In the genomic region with DNA sequence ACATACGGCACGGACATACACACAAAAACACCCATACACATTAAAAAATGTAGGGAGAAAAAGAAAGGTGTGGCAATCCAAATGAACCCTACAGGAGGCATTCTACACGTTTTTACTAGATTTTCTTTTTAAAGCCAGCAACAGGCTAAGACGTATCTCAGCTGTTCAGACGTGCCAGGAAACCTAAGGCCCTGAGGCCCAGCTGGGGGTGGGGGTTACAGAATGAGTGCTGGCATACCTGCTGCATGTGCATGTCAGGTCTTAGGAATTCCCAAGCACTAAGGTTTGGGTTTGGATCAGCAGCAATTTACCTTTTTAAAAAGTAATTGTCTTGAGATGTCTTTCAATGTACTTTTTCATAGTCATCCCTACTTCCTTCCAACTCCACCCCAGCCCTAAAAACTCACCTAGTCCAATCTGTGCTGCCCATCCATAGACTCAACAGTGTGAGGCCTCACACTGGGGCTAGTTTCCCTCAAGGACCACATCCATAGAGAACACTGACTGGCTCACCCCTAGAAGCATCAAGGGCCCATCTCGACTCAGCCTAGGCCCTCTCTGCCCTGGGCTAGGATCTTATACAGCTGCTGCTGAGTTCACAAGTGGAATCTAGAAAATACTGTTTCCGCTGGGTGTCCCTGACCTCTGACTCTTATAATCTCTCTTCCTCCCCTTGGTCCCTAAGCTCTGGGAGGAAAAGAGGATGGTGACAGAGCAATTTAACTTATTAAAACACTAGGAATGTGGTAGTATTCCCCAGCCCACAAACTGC, we compare ENCODE assay signal across 8 mouse cellular contexts. TPM values are rescaled to one million over a fixed set of nuclear protein-coding genes. Genes with fewer than 3 reads are reported as not detected.
A peak's percentile ranks its signal among the peaks of the same experiment; 100 is the strongest.
DNase-seq lines count a peak whose midpoint lies in the region; ATAC-seq and TF ChIP-seq lines count a peak whose summit lies in the region.

No protein-coding gene starts in this region.

- H3K9ac ChIP-seq in kidney, embryonic 14.5 days (ENCODE audit: low read depth, low read length): peak overlapping the region; percentile 100; the same call in 1 of the 2 replicates
- H3K9ac ChIP-seq in embryonic facial prominence, embryonic 12.5 days: peak overlapping the region; percentile 98; the same call in 1 of the 2 replicates
- H3K9ac ChIP-seq in intestine, embryonic 14.5 days (ENCODE audit: low read length): peak overlapping the region; percentile 99
- 0 out of 2 replicates have a peak overlapping the region, but pooled peaks have one; percentile 77 for H3K9ac ChIP-seq in midbrain, postnatal 0 days (replicated peaks; ENCODE audit: low read length, poor library complexity, severe bottlenecking)

- peak overlapping the region; percentile 53 for H3K4me2 ChIP-seq in kidney, embryonic 14.5 days (replicated peaks; ENCODE audit: low read depth, low read length)
- peak overlapping the region; percentile 70 for H3K4me2 ChIP-seq in embryonic facial prominence, embryonic 12.5 days (replicated peaks)
- peak overlapping the region; percentile 76 for H3K4me2 ChIP-seq in intestine, embryonic 14.5 days (ENCODE audit: low read length)
- peak overlapping the region; percentile 78 for H3K4me2 ChIP-seq in midbrain, postnatal 0 days (ENCODE audit: low read depth, low read length, poor library complexity, severe bottlenecking)

- WGBS in kidney, embryonic 14.5 days: 46% methylated on average over 7 of the region's 7 CpGs
- WGBS in embryonic facial prominence, embryonic 12.5 days: 46% methylated on average over 7 of the region's 7 CpGs
- WGBS in intestine, embryonic 14.5 days: 44% methylated on average over 7 of the region's 7 CpGs
- 61% methylated on average over 7 of the region's 7 CpGs for WGBS in midbrain, postnatal 0 days

- no peak for ATAC-seq in kidney, embryonic 14.5 days (ENCODE audit: low FRiP score, low TSS enrichment)
- no peak for ATAC-seq in embryonic facial prominence, embryonic 12.5 days (ENCODE audit: insufficient number of reproducible peaks, insufficient read depth, low FRiP score, low TSS enrichment)
- ATAC-seq in intestine, embryonic 14.5 days (replicated peaks; ENCODE audit: low FRiP score, low TSS enrichment, low read depth): no peak
- ATAC-seq in midbrain, postnatal 0 days (ENCODE audit: low FRiP score): no peak

- no peak for DNase-seq in kidney, adult 18-20 months
- DNase-seq in intestine, embryonic 14.5 days (ENCODE audit: low spot score): no peak
- DNase-seq in midbrain, postnatal 0 days (ENCODE audit: low spot score): no peak
- DNase-seq in cerebellum, postnatal 14 days: no peak
- no peak for DNase-seq in right cerebral cortex, postnatal 36 days (ENCODE audit: low spot score in 2 of 2)
- DNase-seq in left cerebral cortex, postnatal 25 days (ENCODE audit: low spot score in 2 of 2): no peak

- no peaks in the 10 kb centered on the region for H3K9me3 ChIP-seq in kidney, embryonic 14.5 days (ENCODE audit: control insufficient read depth, low read length)
- H3K9me3 ChIP-seq in embryonic facial prominence, embryonic 12.5 days: no peaks in the 10 kb centered on the region
- H3K9me3 ChIP-seq in intestine, embryonic 14.5 days (ENCODE audit: control insufficient read depth, low read length): no peaks in the 10 kb centered on the region
- H3K9me3 ChIP-seq in midbrain, postnatal 0 days (ENCODE audit: low read length): no peaks in the 10 kb centered on the region

- TF ChIP-seq CTCF in midbrain, postnatal 0 days (IDR thresholded peaks at IDR 0.05): no peak

- peak overlapping the region; percentile 98 for H3K4me3 ChIP-seq in kidney, embryonic 14.5 days (ENCODE audit: low read length)
- peak overlapping the region; percentile 81 for H3K4me3 ChIP-seq in embryonic facial prominence, embryonic 12.5 days
- peak overlapping the region; percentile 69 for H3K4me3 ChIP-seq in intestine, embryonic 14.5 days (ENCODE audit: low read depth, low read length)
- H3K4me3 ChIP-seq in midbrain, postnatal 0 days (ENCODE audit: low read depth, low read length): peak overlapping the region; percentile 69

- no peaks in the 10 kb centered on the region for H3K36me3 ChIP-seq in kidney, embryonic 14.5 days (ENCODE audit: control insufficient read depth, insufficient read depth, low read length)
- H3K36me3 ChIP-seq in embryonic facial prominence, embryonic 12.5 days: peaks cover 9% of the 10 kb centered on the region; the same call in 1 of the 2 replicates
- H3K36me3 ChIP-seq in intestine, embryonic 14.5 days (ENCODE audit: control insufficient read depth, insufficient read depth, low read length): peaks cover 8% of the 10 kb centered on the region; the same call in 1 of the 2 replicates
- H3K36me3 ChIP-seq in midbrain, postnatal 0 days (ENCODE audit: insufficient read depth, low read length): no peaks in the 10 kb centered on the region

- no peak overlapping the region for H3K27ac ChIP-seq in kidney, embryonic 14.5 days (ENCODE audit: low read depth, low read length)
- H3K27ac ChIP-seq in embryonic facial prominence, embryonic 12.5 days: no peak overlapping the region
- H3K27ac ChIP-seq in intestine, embryonic 14.5 days (ENCODE audit: low read depth): no peak overlapping the region
- H3K27ac ChIP-seq in midbrain, postnatal 0 days (ENCODE audit: low read depth, low read length): no peak overlapping the region

- intact Hi-C loops in left cerebral cortex, postnatal 25 days (cut with DNase I): no loop called here

- H3K27me3 ChIP-seq in kidney, embryonic 14.5 days (ENCODE audit: control insufficient read depth, insufficient read depth, low read length): no peaks in the 10 kb centered on the region
- H3K27me3 ChIP-seq in embryonic facial prominence, embryonic 12.5 days: no peaks in the 10 kb centered on the region
- H3K27me3 ChIP-seq in intestine, embryonic 14.5 days (replicated peaks; ENCODE audit: control insufficient read depth, insufficient read depth, low read length): no peaks in the 10 kb centered on the region
- H3K27me3 ChIP-seq in midbrain, postnatal 0 days (ENCODE audit: insufficient read depth, low read length): no peaks in the 10 kb centered on the region

- peaks cover 27% of the 10 kb centered on the region for H3K4me1 ChIP-seq in kidney, embryonic 14.5 days (ENCODE audit: control insufficient read depth, insufficient read depth, low read length)
- H3K4me1 ChIP-seq in embryonic facial prominence, embryonic 12.5 days: peaks cover 27% of the 10 kb centered on the region
- H3K4me1 ChIP-seq in intestine, embryonic 14.5 days (replicated peaks; ENCODE audit: control insufficient read depth, insufficient read depth, low read length): peaks cover 21% of the 10 kb centered on the region
- H3K4me1 ChIP-seq in midbrain, postnatal 0 days (ENCODE audit: insufficient read depth, low read length): peaks cover 14% of the 10 kb centered on the region

RNA-seq across cellular contexts. Expression of gene Rac1, which starts 2.2 kb away (rescaled TPM):
- 439 and 578 TPM in 2 replicates for polyA plus RNA-seq in kidney, embryonic 14.5 days (2014; fragmentation: Nextera tagmentation; extraction: Ambion mirVana)
- polyA plus RNA-seq in embryonic facial prominence, embryonic 12.5 days (2016; fragmentation: Nextera tagmentation; extraction: Ambion mirVana): 416 and 448 TPM in 2 replicates
- 439 and 475 TPM in 2 replicates for polyA plus RNA-seq in intestine, embryonic 14.5 days (2014; fragmentation: Nextera tagmentation; extraction: Ambion mirVana)
- 194 and 199 TPM in 2 replicates for total RNA-seq in midbrain, postnatal 0 days (2014; rRNA removed)
- 441 and 451 TPM in 2 replicates for polyA plus RNA-seq in midbrain, postnatal 0 days (2015; fragmentation: Nextera tagmentation; extraction: Ambion mirVana)
- 100 to 1,000 TPM; 354 to 378 TPM for total RNA-seq in left cerebral cortex, postnatal 25 days (2021)
